Mouse (Mus musculus): Measurements from ENCODE around the gene Dhx8.

- TF ChIP-seq POLR2A (IDR thresholded peaks at IDR 0.05; ENCODE audit: borderline replicate concordance, low read depth, low read length) (no peak), CTCF (IDR thresholded peaks at IDR 0.05; ENCODE audit: low read depth, low read length) (no peak)
These were observed 65.4 kb downstream of the Dhx8 start for GRCm38 (mm10) chr11:101798083-101798482.
